Mouse (Mus musculus): Measurements from ENCODE around the gene Pes1.
"Not testable (repeated sequence)": the region's sequence is repeated elsewhere in the genome, so short reads cannot be mapped to it uniquely, and the experiment has no call there.

Gene Pes1

GRCm38 (mm10) chr11:3963610-3964415 lies at the start of gene Pes1:
Gene Pes1, plus strand, starts transcription at chr11:3963975.
- DNase-seq = peak; percentile 83 to 84

GRCm38 (mm10) chr11:3914109-3914840 lies 49.5 kb upstream of the Pes1 start, which contains the start of gene Slc35e4:
Gene Slc35e4, minus strand, starts transcription at chr11:3914664.
- DNase-seq = peak; percentile 79 to 87

GRCm38 (mm10) chr11:3918738-3919137 lies 45.0 kb upstream of the Pes1 start:
- DNase-seq = no peak

- no peak for DNase-seq
Observed at GRCm38 (mm10) chr11:3920476-3920875, 43.3 kb upstream of the Pes1 start.

- DNase-seq = peak in 1 of 2 experiments; percentile 55
Observed at GRCm38 (mm10) chr11:3921281-3921850, 42.4 kb upstream of the Pes1 start.

- DNase-seq = no peak
Observed at GRCm38 (mm10) chr11:3922115-3922514, 41.7 kb upstream of the Pes1 start.

- DNase-seq = no peak
Observed at GRCm38 (mm10) chr11:3922731-3923130, 41.0 kb upstream of the Pes1 start.

- DNase-seq = no peak
Observed at GRCm38 (mm10) chr11:3925916-3926315, 37.9 kb upstream of the Pes1 start.

- DNase-seq = peak in 1 of 2 experiments; percentile 60
Observed at GRCm38 (mm10) chr11:3930019-3930418, 33.8 kb upstream of the Pes1 start.

GRCm38 (mm10) chr11:3930931-3931330 lies 32.8 kb upstream of the Pes1 start:
- DNase-seq = no peak

- DNase-seq = peak; percentile 90 to 93
Observed at GRCm38 (mm10) chr11:3931511-3932211, 32.1 kb upstream of the Pes1 start, which contains the start of gene Tcn2. Gene Tcn2, minus strand, starts transcription at chr11:3932159.

GRCm38 (mm10) chr11:3933756-3934285 lies 30.0 kb upstream of the Pes1 start:
- DNase-seq = peak in 1 of 2 experiments; percentile 11

GRCm38 (mm10) chr11:3935135-3935534 lies 28.6 kb upstream of the Pes1 start:
- no peak for DNase-seq

- no peak for DNase-seq
Observed at GRCm38 (mm10) chr11:3936318-3936717, 27.5 kb upstream of the Pes1 start.

GRCm38 (mm10) chr11:3937321-3937874 lies 26.4 kb upstream of the Pes1 start:
- peak in 1 of 2 experiments; percentile 11 for DNase-seq

- DNase-seq = peak in 1 of 2 experiments; percentile 5
Observed at GRCm38 (mm10) chr11:3941371-3941770, 22.4 kb upstream of the Pes1 start.

GRCm38 (mm10) chr11:3946386-3946785 lies 17.4 kb upstream of the Pes1 start:
- DNase-seq = no peak

- not testable (repeated sequence) for DNase-seq
Observed at GRCm38 (mm10) chr11:3954876-3955275, 8.9 kb upstream of the Pes1 start.

- DNase-seq = not testable (repeated sequence)
Observed at GRCm38 (mm10) chr11:3955371-3955770, 8.4 kb upstream of the Pes1 start.

- no peak for DNase-seq
Observed at GRCm38 (mm10) chr11:3960901-3961300, 2.9 kb upstream of the Pes1 start.

- DNase-seq = no peak
Observed at GRCm38 (mm10) chr11:3961761-3962160, 2.0 kb upstream of the Pes1 start.

- no peak for DNase-seq
Observed at GRCm38 (mm10) chr11:3963155-3963554, 620 bp upstream of the Pes1 start.
